Mouse (Mus musculus) spleen, adult 18-20 months (tissue): ENCODE results near the gene Tmprss9.

ENCODE experiments used
- DNase-seq, 2 experiments: peaks; one replicate each; pipeline ENCODE4 v3.0.0; 2022; ENCODE audit warnings: mixed read lengths in 2 of 2

The Tmprss9 gene

GRCm38 (mm10) chr10:80938831-80939550, 67.3 kb downstream of the Tmprss9 start:
- DNase-seq: no peak

GRCm38 (mm10) chr10:80939671-80940070, 68.0 kb downstream of the Tmprss9 start:
- DNase-seq: peak; percentile 65 to 81

GRCm38 (mm10) chr10:80940320-80940987, 68.8 kb downstream of the Tmprss9 start:
- no peak for DNase-seq

GRCm38 (mm10) chr10:80940988-80941347, 69.3 kb downstream of the Tmprss9 start:
- no peak for DNase-seq

- DNase-seq: no peak
Observed at GRCm38 (mm10) chr10:80942919-80943318, 71.3 kb downstream of the Tmprss9 start.

GRCm38 (mm10) chr10:80943701-80944100, 72.1 kb downstream of the Tmprss9 start:
- DNase-seq: no peak

GRCm38 (mm10) chr10:80944231-80944630, 72.6 kb downstream of the Tmprss9 start:
- no peak for DNase-seq

GRCm38 (mm10) chr10:80946684-80947437, 75.2 kb downstream of the Tmprss9 start:
- no peak for DNase-seq

GRCm38 (mm10) chr10:80947802-80948201, 76.2 kb downstream of the Tmprss9 start:
- no peak for DNase-seq

- no peak for DNase-seq
Observed at GRCm38 (mm10) chr10:80948570-80948969, 76.9 kb downstream of the Tmprss9 start.

- DNase-seq: no peak
Observed at GRCm38 (mm10) chr10:80949081-80949480, 77.4 kb downstream of the Tmprss9 start.
